Mouse (Mus musculus) retina, adult 2 months (tissue): ENCODE data around the gene Btbd35f24.
"Not testable (repeated sequence)": the region's sequence is repeated elsewhere in the genome, so short reads cannot be mapped to it uniquely, and the experiment has no call there.

Experiments used
- DNase-seq: peaks from one replicate; pipeline ENCODE4 v3.0.0-alpha.2; 2012; ENCODE audit warnings: low read depth, low spot score

Btbd35f24 gene

GRCm38 (mm10) chrX:3195727-3196126 is at the start of gene Btbd35f24:
Gene Btbd35f24, minus strand, starts transcription at chrX:3195827.
- DNase-seq = not testable (repeated sequence)
